Mouse (Mus musculus): ENCODE measurements around the gene Bhlha15.

The Bhlha15 gene

DNA sequence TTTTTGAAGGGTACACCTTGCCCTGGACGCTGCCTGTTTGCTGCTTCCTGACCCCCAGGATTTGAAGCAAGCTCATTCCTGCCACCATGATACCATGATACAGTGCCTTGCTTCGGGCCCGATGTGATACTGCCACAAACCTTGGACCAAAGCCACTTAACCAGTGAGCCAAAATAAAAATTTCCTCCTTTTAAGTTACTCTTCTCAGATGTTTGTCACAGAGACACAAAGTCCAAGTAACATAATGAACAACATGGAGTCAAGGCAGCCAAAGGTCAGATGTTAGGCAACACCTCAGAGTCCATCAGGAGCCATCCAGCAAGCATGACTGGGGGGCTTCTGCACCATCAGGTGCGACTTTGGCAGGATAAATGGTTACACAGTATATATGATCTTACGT is 42.4 kb downstream of the Bhlha15 start:
- DNase-seq (ENCODE audit: low read depth): no peak

DNA sequence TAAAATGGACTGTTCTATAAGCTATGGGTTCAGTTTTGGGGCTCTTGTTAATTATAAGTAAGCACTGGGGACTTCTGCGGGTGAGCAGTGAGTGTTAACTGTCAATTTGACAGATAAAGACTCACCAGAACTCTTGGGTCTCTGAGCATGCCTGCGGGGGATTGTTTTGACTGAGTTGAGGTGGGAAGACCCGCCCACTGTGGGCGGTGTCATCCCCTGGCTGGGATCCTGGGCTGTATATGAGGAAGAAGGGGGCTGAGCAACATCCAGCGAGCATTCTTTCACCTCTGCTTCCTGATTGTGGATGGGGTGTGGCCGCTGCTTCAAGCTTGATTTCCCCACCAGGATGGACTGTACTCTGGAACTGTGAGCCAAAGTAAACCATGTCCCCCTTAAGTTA is 44.1 kb downstream of the Bhlha15 start:
- DNase-seq (ENCODE audit: low read depth): no peak

DNA sequence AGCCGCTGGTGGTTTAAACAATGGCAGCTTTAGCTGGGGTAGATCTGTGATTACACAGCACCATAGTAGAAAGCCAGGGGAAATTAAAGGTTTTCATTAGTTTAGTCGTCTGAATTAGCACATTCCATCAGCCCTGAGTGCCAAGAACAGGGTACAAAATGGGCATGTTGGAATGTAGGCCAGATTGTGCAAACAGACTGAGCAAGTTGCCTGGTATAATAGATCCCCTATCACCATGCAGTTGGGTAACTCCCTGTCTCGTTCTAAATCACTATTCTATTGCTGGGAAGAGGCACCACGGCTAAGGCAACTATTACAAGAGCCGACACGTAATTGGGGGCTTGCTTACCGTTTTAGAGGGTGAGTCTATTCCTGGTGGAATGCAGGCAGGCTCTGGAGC is 44.6 kb downstream of the Bhlha15 start:
- no peak for DNase-seq (ENCODE audit: low read depth)

- no peak for DNase-seq (ENCODE audit: low read depth)
Measured at GRCm38 (mm10) chr5:144238969-144239368, 48.9 kb downstream of the Bhlha15 start.
